Mouse (Mus musculus): ENCODE results near the gene Sik1.

Gene Sik1

GRCm38 (mm10) chr17:31806496-31806895, 49.1 kb downstream of the Sik1 start:
- no peak for DNase-seq (ENCODE audit: low spot score)

- DNase-seq (ENCODE audit: low spot score), result no peak
Observed at GRCm38 (mm10) chr17:31806025-31806424, 49.6 kb downstream of the Sik1 start.

DNA sequence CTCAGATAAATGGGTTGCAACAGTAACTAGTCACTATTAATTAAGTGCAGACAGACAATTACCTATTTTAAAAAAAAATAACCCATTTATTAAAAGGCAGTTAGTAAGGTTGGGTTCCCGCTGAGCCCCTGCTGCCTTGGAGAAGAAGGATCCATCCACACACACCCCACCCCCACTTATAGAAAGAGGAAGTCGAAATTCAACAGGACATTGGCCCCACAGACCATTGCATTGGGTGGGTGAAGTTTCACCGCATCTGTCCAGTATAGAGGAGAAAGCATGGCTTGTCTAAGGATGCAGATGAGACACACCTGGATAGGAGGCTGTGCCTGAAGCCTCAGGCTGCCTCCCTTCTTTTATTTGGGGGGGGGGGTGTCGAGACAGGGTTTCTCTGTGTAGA, 50.0 kb downstream of the Sik1 start:
- no peak for DNase-seq (ENCODE audit: low spot score)

DNA sequence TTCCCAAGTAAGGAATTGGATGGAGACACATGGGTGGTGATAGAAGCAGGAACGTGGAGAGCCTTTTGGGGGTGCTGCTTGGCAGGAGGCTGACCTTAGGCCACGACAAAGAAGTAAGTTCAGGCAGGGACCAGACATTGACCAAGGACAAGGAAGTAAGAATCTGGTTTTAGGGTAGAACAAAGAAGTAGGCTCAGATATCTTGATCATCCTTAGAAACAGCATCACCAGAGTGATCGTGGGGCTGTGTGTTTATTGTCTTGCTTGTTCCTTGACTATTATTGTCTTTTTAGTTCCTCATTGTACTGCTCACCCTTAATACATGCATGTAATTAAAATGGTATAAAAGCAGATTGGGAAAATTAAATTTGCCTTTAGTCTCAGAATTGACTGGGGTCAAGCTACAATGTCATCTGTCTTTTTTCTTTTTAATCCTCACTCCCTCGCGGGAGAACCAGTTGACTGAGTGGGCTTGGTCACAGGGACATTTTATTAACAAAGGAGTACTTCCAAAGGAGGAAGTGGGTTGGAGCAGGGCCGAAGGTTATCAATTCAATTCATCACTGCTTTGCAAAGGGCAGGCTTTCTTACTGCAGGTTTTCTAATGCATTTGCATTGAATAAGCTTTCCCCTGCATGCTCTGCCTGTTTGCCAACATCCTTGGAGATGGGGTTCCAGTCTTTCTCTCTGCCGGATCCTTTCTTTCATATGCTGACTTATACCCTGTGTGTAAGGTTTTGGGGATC, 53.2 kb downstream of the Sik1 start:
- no peak for DNase-seq (ENCODE audit: low spot score)

GRCm38 (mm10) chr17:31800852-31801363, 54.7 kb downstream of the Sik1 start:
- no peak for DNase-seq (ENCODE audit: low spot score)

DNA sequence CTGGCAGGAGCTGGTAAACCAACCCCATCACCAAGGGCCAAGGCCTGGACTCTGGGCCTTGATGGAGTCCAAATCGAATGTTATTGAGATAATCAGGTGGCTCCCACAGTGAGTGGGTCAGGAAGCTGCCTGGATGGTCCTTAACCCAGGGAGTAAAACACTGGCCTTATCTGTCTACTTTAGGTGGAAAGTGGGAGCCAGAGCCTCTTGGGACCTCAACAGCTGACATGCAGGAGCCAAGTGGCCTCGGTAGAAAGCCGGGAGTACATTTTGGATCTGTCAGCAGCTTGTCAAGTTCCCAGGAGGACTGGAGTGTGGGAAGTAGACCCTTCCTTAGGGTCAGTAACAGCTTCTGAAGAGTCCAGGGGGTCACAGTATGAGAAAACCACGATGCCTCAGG, 59.7 kb downstream of the Sik1 start:
- no peak for DNase-seq (ENCODE audit: low spot score)

Measured in urinary bladder, postnatal 25 days (tissue).